Mouse (Mus musculus) hindbrain, embryonic 11.5 days (tissue): ENCODE measurements around the gene Nampt. TPM values are rescaled to one million over a fixed set of nuclear protein-coding genes. Genes with fewer than 3 reads are reported as not detected.

ENCODE experiments used
- ATAC-seq: fragments of 200-750 bp; cut with Nextera tagmentation; 2 replicates; pipeline ENCODE4 v1.8.0; 2017; ENCODE audit warnings: mild to moderate bottlenecking, moderate TSS enrichment, moderate library complexity; ENCODE audit not compliant: low FRiP score
- DNase-seq: peaks from one replicate; pipeline ENCODE4 v3.0.0-alpha.2; 2015; ENCODE audit warnings: low spot score
- H3K27ac ChIP-seq: fragments of 300-500 bp; sonication (generic); 2 replicates; pipeline ENCODE4 v1.5.1; 2014; ENCODE audit warnings: mild to moderate bottlenecking, low read depth, low read length
- H3K27me3 ChIP-seq: fragments of 300-500 bp; sonication (generic); 2 replicates; pipeline ENCODE4 v1.6.1; 2014; ENCODE audit warnings: mild to moderate bottlenecking, low read length, moderate library complexity, mixed read lengths; ENCODE audit not compliant: control insufficient read depth, insufficient read depth
- H3K36me3 ChIP-seq: fragments of 300-500 bp; sonication (generic); 2 replicates; pipeline ENCODE4 v1.6.1; 2014; ENCODE audit warnings: mild to moderate bottlenecking, low read length, moderate library complexity, mixed read lengths; ENCODE audit not compliant: control insufficient read depth, insufficient read depth
- H3K4me1 ChIP-seq: fragments of 300-500 bp; sonication (generic); replicated peaks from 2 replicates; pipeline ENCODE4 v1.6.1; 2014; ENCODE audit warnings: low read length, mixed read lengths; ENCODE audit not compliant: control insufficient read depth, insufficient read depth
- H3K4me2 ChIP-seq: fragments of 300-500 bp; sonication (generic); replicated peaks from 2 replicates; pipeline ENCODE4 v1.6.1; 2014; ENCODE audit warnings: mild to moderate bottlenecking, low read depth, low read length
- H3K4me3 ChIP-seq: fragments of 300-500 bp; sonication (generic); 2 replicates; pipeline ENCODE4 v1.5.1; 2014; ENCODE audit warnings: low read depth, low read length
- H3K9ac ChIP-seq: fragments of 300-500 bp; sonication (generic); 2 replicates; pipeline ENCODE4 v1.6.1; 2014; ENCODE audit warnings: low read depth, low read length
- H3K9me3 ChIP-seq: fragments of 300-500 bp; sonication (generic); 2 replicates; pipeline ENCODE4 v1.6.1; 2016; ENCODE audit warnings: low read length; ENCODE audit not compliant: control insufficient read depth
- WGBS: fragments of 180-500 bp; shearing (Covaris S2); extraction: QIAGEN DNeasy Blood & Tissue Kit; methylation state at CpG from one replicate; pipeline ENCODE4 v1.1.7; 2014; 5-methylcytosine and 5-hydroxymethylcytosine counted together
- polyA plus RNA-seq: library from polyadenylated mRNA; unstranded; fragments of >200 nt; fragmentation: Nextera tagmentation; extraction: Ambion mirVana; gene quantifications from 2 replicates; pipeline ENCODE4 v1.2.1, GENCODE M21; 2014

The Nampt gene
- polyA plus RNA-seq, result 36.1 and 39.9 TPM in 2 replicates

DNA sequence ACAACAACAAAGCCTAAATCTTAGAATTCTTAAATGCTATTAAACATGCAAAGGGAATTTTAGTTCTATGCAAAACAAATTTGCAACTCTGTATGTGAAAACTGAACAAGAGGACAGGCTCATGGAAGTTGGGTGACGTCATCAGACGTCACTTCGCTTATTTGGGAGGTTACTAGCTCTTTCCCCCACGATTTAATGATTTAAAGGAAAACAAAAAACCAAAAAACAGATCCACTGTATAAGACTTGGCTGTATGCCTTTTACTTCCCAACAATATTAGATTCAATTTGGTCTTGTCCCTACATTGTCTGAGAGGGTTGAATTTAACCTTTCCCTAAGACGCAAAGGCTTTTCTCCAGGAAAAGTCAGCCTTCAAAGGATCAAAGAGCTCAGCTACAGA is at the start of gene Nampt:
TSS of gene Nampt (plus strand) at position 130 of the 400 bp plus-strand sequence.
- peak; percentile 12 for ATAC-seq
- DNase-seq, result peak; percentile 67
- Histone ChIP-seq H3K4me2 (peak within 1 kb of the TSS; percentile 68), H3K4me3 (peak within 1 kb of the TSS; percentile 77), H3K9ac (peak within 1 kb of the TSS; percentile 78), H3K27me3 (no peaks in the 10 kb centered on the region), H3K4me1 (no peaks in the 10 kb centered on the region), H3K9me3 (no peaks in the 10 kb centered on the region), H3K27ac (peak within 1 kb of the TSS; percentile 91), H3K36me3 (no peaks in the 10 kb centered on the region)
- 9% methylated on average over 5 of the region's 5 CpGs for WGBS

DNA sequence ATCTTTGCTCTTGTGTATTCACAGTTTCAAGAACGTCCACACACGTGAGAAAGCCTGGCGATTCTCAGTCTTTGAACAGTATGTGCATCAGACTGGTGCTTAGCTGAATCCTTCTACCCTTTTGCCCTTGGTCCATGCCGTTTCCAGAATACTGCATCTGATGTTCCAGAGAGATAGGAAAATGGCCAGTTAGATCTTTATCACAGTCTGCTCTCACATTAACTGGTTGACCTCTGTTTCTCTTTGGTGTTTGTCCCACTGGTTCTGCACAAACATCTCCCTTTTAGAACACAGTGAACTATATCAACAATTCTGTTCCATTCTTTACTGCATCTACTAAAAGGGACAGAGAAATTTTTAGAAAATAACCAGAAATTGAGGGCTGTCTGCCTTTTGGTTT is 48.6 kb upstream of the Nampt start:
- WGBS, result 91% methylated on average over 4 of the region's 4 CpGs
- no peaks in the 10 kb centered on the region for H3K9me3 ChIP-seq

DNA sequence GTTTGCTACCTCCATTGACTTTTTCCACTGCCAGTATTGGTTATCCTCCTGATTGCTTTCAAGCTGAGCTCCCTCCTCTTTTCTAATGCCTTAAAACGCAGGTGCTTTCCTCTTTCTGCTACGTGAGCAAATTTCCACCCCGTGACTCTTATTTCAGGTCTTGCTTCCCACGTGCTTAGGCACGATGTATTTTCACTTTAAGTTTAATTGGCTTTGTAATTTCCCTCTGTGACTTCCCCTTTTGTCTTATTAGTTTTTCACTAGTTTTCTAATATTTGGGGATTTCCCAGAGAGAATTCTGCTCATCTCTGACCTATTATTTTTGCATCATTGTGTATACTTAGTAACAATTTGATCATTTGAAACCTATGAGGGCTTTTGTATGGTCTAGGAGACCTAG is 44.8 kb upstream of the Nampt start:
- ATAC-seq, result no peak
- no peak overlapping the region for H3K9ac ChIP-seq
- no peaks in the 10 kb centered on the region for H3K9me3 ChIP-seq
- 83% methylated on average over 5 of the region's 5 CpGs for WGBS
- H3K4me1 ChIP-seq, result no peaks in the 10 kb centered on the region
- no peak overlapping the region for H3K4me2 ChIP-seq
- no peak overlapping the region for H3K4me3 ChIP-seq
- no peak overlapping the region for H3K27ac ChIP-seq
- H3K27me3 ChIP-seq, result no peaks in the 10 kb centered on the region
- no peak for DNase-seq
- no peaks in the 10 kb centered on the region for H3K36me3 ChIP-seq

More for the DNA sequence above, 48.6 kb upstream of the Nampt start:
- Histone ChIP-seq H3K9ac (no peak overlapping the region), H3K27me3 (no peaks in the 10 kb centered on the region), H3K4me2 (no peak overlapping the region), H3K36me3 (no peaks in the 10 kb centered on the region), H3K27ac (no peak overlapping the region), H3K4me3 (no peak overlapping the region), H3K4me1 (no peaks in the 10 kb centered on the region)
- DNase-seq (no peak), ATAC-seq (no peak)

DNA sequence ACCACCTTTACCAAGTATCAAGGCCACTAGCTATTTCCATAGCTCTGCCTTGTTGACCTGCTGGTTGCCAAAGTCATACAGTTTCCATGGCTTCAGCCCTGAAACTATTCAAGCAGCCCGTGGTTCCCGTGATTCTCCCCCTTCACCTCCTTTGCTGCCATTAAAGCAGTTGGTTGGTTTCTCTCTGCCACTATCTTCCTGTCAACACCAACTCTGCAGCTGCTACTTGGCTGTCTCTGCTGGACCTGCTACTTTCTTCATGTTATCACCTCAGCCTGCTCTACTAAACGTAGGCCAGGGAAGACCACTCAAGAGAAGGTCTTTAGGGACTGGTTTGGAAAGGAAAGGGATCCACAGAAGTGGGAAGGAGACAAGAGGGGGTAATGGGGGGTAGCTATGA is 30.3 kb upstream of the Nampt start:
- Histone ChIP-seq H3K4me1 (no peaks in the 10 kb centered on the region), H3K9ac (no peak overlapping the region), H3K4me2 (no peak overlapping the region), H3K27ac (no peak overlapping the region), H3K9me3 (no peaks in the 10 kb centered on the region), H3K27me3 (no peaks in the 10 kb centered on the region), H3K4me3 (no peak overlapping the region), H3K36me3 (no peaks in the 10 kb centered on the region)
- WGBS, result 81% methylated on average over 3 of the region's 3 CpGs
- no peak for DNase-seq
- no peak for ATAC-seq

GRCm38 (mm10) chr12:32795765-32796471 is 23.4 kb upstream of the Nampt start:
- 75% methylated on average over 8 of the region's 8 CpGs for WGBS
- H3K4me3 ChIP-seq, result no peak overlapping the region
- H3K9me3 ChIP-seq, result no peaks in the 10 kb centered on the region
- H3K4me1 ChIP-seq, result no peaks in the 10 kb centered on the region
- H3K27ac ChIP-seq, result no peak overlapping the region
- no peaks in the 10 kb centered on the region for H3K36me3 ChIP-seq
- no peak overlapping the region for H3K4me2 ChIP-seq
- DNase-seq (no peak), ATAC-seq (no peak)
- no peaks in the 10 kb centered on the region for H3K27me3 ChIP-seq
- no peak overlapping the region for H3K9ac ChIP-seq

- 81% methylated on average over 3 of the region's 3 CpGs for WGBS
- DNase-seq, result no peak
- Histone ChIP-seq H3K9me3 (no peaks in the 10 kb centered on the region), H3K27ac (no peak overlapping the region), H3K4me1 (no peaks in the 10 kb centered on the region), H3K4me3 (no peak overlapping the region), H3K36me3 (no peaks in the 10 kb centered on the region), H3K27me3 (no peaks in the 10 kb centered on the region), H3K4me2 (no peak overlapping the region), H3K9ac (no peak overlapping the region)
- ATAC-seq, result no peak
These were observed 21.9 kb upstream of the Nampt start for GRCm38 (mm10) chr12:32797438-32797837.

- ATAC-seq (no peak), DNase-seq (no peak)
- Histone ChIP-seq H3K9me3 (no peaks in the 10 kb centered on the region), H3K9ac (no peak overlapping the region), H3K36me3 (no peaks in the 10 kb centered on the region), H3K4me2 (no peak overlapping the region), H3K27ac (no peak overlapping the region), H3K27me3 (no peaks in the 10 kb centered on the region), H3K4me1 (no peaks in the 10 kb centered on the region), H3K4me3 (no peak overlapping the region)
- 76% methylated on average over 7 of the region's 7 CpGs for WGBS
These were observed 18.3 kb upstream of the Nampt start for GRCm38 (mm10) chr12:32801078-32801477.

DNA sequence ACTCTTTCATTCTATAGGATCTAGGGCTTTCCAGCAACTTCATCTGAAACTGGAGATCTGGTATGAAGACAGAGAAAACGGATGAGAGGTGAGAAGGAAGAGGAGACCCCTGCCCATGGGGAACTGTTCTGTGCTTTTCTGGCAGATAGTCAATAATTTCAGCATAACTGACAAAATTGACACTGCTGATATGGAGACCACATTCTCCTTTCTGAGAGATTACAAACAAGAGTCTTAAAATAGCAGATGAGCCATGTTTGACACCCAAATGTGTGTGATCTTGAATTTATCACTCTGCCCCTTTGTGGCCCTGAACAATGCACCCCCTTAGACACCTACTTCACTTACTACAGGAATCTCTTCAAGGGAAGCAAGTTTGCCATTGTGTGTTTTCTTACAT is 13.8 kb upstream of the Nampt start:
- no peak overlapping the region for H3K4me2 ChIP-seq
- H3K36me3 ChIP-seq, result no peaks in the 10 kb centered on the region
- H3K27ac ChIP-seq, result no peak overlapping the region
- H3K4me1 ChIP-seq, result no peaks in the 10 kb centered on the region
- no peak for DNase-seq
- no peaks in the 10 kb centered on the region for H3K9me3 ChIP-seq
- ATAC-seq, result no peak
- H3K27me3 ChIP-seq, result no peaks in the 10 kb centered on the region
- no peak overlapping the region for H3K9ac ChIP-seq
- H3K4me3 ChIP-seq, result no peak overlapping the region
- WGBS, result 80% methylated on average over 1 of the region's 1 CpGs

- under 1% methylated on average over 62 of the region's 80 CpGs for WGBS
- no peaks in the 10 kb centered on the region for H3K27me3 ChIP-seq
- ATAC-seq, result peak; percentile 97
These were observed 669 bp downstream of the Nampt start for GRCm38 (mm10) chr12:32819823-32820605.

More at GRCm38 (mm10) chr12:32819823-32820605, 669 bp downstream of the Nampt start:
- peak overlapping the region; percentile 77 for H3K4me3 ChIP-seq
- H3K27ac ChIP-seq, result peak overlapping the region; percentile 91
- peak; percentile 99 for DNase-seq
- no peaks in the 10 kb centered on the region for H3K9me3 ChIP-seq
- H3K4me1 ChIP-seq, result no peaks in the 10 kb centered on the region
- H3K4me2 ChIP-seq, result peak overlapping the region; percentile 68
- H3K36me3 ChIP-seq, result no peaks in the 10 kb centered on the region
- H3K9ac ChIP-seq, result peak overlapping the region; percentile 78
